Mouse (Mus musculus): ENCODE results near the gene Colec11. TPM values are rescaled to one million over a fixed set of nuclear protein-coding genes. Genes with fewer than 3 reads are reported as not detected.

Gene Colec11
- polyA plus RNA-seq (2012): 2.4 TPM in 2 replicates

GRCm38 (mm10) chr12:28623195-28623594 lies at the start of gene Colec11:
TSS of gene Colec11 (minus strand) at chr12:28623377.
- no peak for TF ChIP-seq GATA1 (IDR thresholded peaks at IDR 0.05; ENCODE audit: low read length)

DNA sequence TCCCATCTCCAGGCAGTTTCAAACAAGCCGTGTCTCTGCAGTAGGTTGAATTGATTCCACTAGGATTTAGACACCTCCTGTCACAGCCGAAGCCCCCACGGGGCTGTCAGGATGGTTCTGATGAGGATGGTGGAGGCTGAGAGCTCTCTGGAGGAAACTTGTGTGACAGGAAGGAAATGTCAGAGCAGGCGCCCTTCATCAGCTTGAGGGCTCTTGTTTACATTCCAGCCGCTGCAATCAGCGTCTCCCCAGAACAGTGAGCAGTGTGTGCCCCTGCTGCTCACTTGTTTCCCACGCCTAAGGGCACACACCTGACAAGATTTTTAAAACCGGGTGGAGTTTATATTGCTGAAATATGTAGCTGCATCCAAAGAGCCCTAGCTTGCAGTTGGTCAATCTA lies 44.1 kb upstream of the Colec11 start:
- TF ChIP-seq GATA1 (IDR thresholded peaks at IDR 0.05; ENCODE audit: low read length): no peak

- TF ChIP-seq GATA1 (IDR thresholded peaks at IDR 0.05; ENCODE audit: low read length): no peak
Measured at GRCm38 (mm10) chr12:28666734-28667133, 43.6 kb upstream of the Colec11 start.

- no peak for TF ChIP-seq GATA1 (IDR thresholded peaks at IDR 0.05; ENCODE audit: low read length)
Measured at GRCm38 (mm10) chr12:28662628-28663027, 39.5 kb upstream of the Colec11 start.

GRCm38 (mm10) chr12:28649141-28650110 lies 26.2 kb upstream of the Colec11 start, which contains the start of gene Rnaseh1:
TSS of gene Rnaseh1 (plus strand) at chr12:28649602.
- TF ChIP-seq GATA1 (IDR thresholded peaks at IDR 0.05; ENCODE audit: low read length): no peak

DNA sequence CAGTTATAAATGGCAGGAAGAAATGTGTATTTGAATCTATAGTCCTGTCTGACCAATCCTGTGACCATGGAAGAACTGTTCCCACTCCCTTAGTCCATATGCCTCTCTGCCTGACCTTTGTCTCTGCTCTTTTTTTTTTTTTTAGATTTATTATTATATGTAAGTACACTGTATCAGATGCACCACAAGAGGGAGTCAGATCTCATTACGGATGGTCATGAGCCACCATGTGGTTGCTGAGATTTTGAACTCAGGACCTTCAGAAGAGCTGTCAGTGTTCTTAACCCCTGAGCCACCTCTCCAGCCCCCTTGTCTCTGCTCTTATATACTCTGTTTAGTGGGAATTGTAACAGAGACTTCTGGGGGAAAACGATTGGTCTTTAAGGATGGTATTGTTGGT lies 15.6 kb upstream of the Colec11 start:
- no peak for TF ChIP-seq GATA1 (IDR thresholded peaks at IDR 0.05; ENCODE audit: low read length)

DNA sequence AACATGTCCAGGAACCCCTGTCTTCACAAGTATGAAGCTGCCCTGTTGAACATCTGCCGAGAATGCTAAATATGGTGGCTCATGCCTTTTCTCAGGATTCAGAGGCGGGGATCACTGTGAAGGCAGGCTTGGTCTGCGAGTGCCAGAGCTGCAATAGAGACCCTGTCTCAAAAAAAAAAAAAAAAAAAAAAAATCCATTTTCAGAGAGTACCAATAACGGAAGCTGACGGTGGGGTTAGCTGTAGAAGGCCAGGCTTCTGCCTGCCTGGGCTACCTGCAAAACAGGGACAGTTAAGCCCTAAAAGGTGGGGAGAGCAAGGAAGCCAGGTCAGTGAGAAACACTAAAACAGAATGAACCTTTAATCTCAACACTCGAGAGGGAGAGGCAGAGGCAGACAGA lies 13.4 kb upstream of the Colec11 start:
- TF ChIP-seq GATA1 (IDR thresholded peaks at IDR 0.05; ENCODE audit: low read length): no peak

- TF ChIP-seq GATA1 (IDR thresholded peaks at IDR 0.05; ENCODE audit: low read length): no peak
Measured at GRCm38 (mm10) chr12:28635535-28636476, 12.6 kb upstream of the Colec11 start, which contains the start of gene Rps7. TSS of gene Rps7 (minus strand) at chr12:28635953.

DNA sequence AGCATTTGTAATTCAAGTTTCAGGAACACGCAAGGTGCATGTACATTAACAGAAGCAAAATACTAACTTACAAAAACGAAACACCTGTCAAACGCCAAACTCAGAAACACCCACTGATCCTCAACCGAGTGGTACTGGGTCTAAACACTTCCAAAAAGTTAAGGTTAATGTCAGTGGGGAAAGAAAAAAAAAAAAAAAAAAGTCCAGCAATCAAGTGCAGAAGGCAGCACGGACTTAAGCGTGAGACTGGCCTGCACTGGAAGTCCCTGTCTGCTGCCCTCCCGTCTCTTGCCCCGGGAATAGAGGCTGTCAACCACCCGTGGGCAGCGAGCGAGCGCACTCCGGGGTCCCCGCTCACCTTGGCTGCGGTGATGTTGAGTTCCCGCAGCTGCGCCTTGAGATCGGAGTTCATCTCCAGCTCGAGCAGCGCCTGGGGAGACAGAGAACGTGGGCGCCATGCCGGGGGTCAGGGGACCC lies 11.9 kb upstream of the Colec11 start:
- TF ChIP-seq GATA1 (IDR thresholded peaks at IDR 0.05; ENCODE audit: low read length): no peak

- no peak for TF ChIP-seq GATA1 (IDR thresholded peaks at IDR 0.05; ENCODE audit: low read length)
Measured at GRCm38 (mm10) chr12:28628436-28628835, 5.3 kb upstream of the Colec11 start.

- no peak for TF ChIP-seq GATA1 (IDR thresholded peaks at IDR 0.05; ENCODE audit: low read length)
Measured at GRCm38 (mm10) chr12:28627092-28627491, 3.9 kb upstream of the Colec11 start.

GRCm38 (mm10) chr12:28625407-28625806 lies 2.2 kb upstream of the Colec11 start:
- TF ChIP-seq GATA1 (IDR thresholded peaks at IDR 0.05; ENCODE audit: low read length): no peak

GRCm38 (mm10) chr12:28624251-28624650 lies 1.1 kb upstream of the Colec11 start:
- TF ChIP-seq GATA1 (IDR thresholded peaks at IDR 0.05; ENCODE audit: low read length): no peak

DNA sequence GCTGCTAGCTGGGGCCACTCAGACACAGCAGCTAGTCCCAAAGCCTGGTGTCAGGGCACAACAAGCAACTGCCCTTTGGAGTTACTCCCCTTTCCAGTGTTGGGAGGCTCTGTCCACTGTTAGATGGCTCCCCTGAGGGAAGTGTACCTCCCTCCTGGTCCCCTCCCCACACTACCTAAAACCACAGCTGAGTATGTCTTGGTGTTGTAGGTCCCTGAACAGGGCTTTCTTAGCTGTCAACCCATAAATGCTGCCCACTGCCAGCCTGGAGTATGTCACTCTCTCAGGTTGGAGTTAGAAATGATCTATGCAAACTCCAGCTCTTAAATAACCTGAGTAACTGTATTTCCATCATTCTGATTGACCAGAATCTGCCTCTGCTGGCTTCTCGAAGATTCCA lies 536 bp downstream of the Colec11 start:
- TF ChIP-seq GATA1 (IDR thresholded peaks at IDR 0.05; ENCODE audit: low read length): no peak

GRCm38 (mm10) chr12:28622167-28622532 lies 1.0 kb downstream of the Colec11 start:
- no peak for TF ChIP-seq GATA1 (IDR thresholded peaks at IDR 0.05; ENCODE audit: low read length)

Measured in G1E-ER4 (cell line).